Mouse (Mus musculus): Measurements from ENCODE around the gene Rgs7. TPM values are rescaled to one million over a fixed set of nuclear protein-coding genes. Genes with fewer than 3 reads are reported as not detected.
A peak's percentile ranks its signal among the peaks of the same experiment; 100 is the strongest.

Gene Rgs7
- polyA plus RNA-seq, 1 experiment = 90.9 TPM

DNA sequence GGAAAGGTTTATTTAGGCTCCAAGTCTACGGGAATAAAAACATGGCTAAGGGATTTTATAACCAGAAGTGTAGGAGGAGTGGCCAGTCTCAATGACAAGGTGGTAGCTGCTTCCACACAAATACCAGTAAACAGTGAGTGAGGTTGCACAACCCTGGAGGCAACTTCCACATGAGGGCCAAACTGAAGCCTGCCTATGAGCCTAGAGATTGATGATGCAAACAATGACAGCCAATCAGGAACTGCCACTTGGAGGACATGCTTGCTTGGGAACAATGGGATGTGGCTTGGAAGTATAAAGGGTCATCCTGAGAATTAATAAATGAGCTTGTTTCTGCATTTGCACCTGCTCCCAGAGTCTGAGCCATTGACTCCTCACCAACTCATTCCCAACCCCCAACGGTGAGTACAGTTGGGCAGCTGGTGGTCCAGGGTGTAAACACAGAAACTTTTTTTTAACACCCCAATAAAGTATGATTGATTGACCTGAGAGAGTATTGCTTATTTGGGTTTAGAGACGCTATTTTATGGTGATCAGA is 162.3 kb downstream of the Rgs7 start:
- TF ChIP-seq CTCF (IDR thresholded peaks at IDR 0.05; ENCODE audit: extremely low read depth, insufficient read depth, low read length) = no peak
- TF ChIP-seq POLR2A (IDR thresholded peaks at IDR 0.05; ENCODE audit: extremely low read depth, insufficient read depth, low read length) = no peak
- no peak overlapping the region for H3K4me3 ChIP-seq (ENCODE audit: insufficient read depth, low read length)
- H3K4me1 ChIP-seq (ENCODE audit: control insufficient read depth, insufficient read depth, low read length) = no peaks in the 10 kb centered on the region; the same call in 1 of the 2 replicates
- no peak overlapping the region for H3K27ac ChIP-seq (ENCODE audit: insufficient read depth, low read length)

DNA sequence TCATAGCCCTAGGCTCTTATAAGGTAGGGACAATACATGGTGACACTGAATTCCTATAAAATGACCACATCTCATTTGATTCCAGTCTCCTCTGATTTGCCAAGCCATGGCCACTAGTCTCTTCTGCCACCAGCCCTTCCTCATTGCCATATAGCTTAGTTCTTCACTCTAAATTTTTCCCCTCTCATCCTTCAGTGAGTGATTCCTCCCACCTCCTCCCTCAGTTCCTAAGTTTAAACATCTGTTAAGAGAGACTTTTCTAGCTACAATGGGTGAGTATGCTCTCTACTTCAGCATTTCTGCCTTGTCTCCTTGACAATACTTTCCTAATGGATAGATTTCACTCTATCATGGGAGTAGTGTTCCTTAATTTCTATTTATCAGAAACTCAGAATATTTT is 169.5 kb downstream of the Rgs7 start:
- TF ChIP-seq POLR2A (IDR thresholded peaks at IDR 0.05; ENCODE audit: extremely low read depth, insufficient read depth, low read length) = no peak
- TF ChIP-seq CTCF (IDR thresholded peaks at IDR 0.05; ENCODE audit: extremely low read depth, insufficient read depth, low read length) = no peak

DNA sequence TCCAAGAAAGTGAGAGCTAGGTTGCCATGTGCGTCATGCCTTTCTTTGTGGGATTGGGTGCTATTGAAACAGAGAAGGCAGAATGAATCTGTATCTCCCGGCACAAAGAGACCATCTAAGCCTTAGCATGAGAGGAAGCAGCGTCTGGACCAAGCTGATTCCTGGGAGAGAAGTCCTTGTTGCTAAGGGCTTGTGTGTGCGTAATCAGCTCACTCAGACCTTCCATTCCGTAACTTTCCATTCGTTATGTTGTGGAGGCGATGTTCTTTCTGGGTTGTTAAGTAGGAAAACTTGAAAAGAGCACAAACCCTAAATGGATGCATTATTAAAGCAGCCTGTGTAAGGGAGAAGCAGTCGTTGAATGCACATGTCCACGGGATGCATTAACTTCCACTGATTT is 173.1 kb downstream of the Rgs7 start:
- no peak overlapping the region for H3K27ac ChIP-seq (ENCODE audit: insufficient read depth, low read length)
- TF ChIP-seq POLR2A (IDR thresholded peaks at IDR 0.05; ENCODE audit: extremely low read depth, insufficient read depth, low read length) (0 out of 2 replicates have a peak, but pooled peaks have one; percentile 21), CTCF (IDR thresholded peaks at IDR 0.05; ENCODE audit: extremely low read depth, insufficient read depth, low read length) (no peak)

More for the DNA sequence above, 169.5 kb downstream of the Rgs7 start:
- no peaks in the 10 kb centered on the region for H3K4me1 ChIP-seq (ENCODE audit: control insufficient read depth, insufficient read depth, low read length)
- no peak overlapping the region for H3K27ac ChIP-seq (ENCODE audit: insufficient read depth, low read length)
- no peak overlapping the region for H3K4me3 ChIP-seq (ENCODE audit: insufficient read depth, low read length)

DNA sequence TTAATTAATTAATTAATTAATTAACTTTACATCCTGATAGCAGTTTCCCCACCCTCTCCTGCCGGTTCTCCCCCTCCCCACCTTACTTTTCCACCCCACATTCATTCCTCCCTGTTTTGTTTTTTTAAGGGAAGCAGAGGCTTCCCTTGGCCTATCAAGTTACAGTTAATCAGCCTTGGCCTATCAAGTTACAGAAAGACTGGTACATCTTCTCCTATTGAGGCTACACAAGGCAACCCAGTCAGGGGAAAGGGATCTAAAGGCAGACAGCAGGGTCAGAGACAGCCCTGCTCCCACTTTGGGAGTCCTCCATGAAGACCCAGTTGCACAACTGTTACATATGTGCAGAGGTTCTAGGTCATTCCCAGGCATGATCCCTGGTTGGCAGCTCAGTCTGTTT is 175.0 kb downstream of the Rgs7 start:
- Histone ChIP-seq H3K4me3 (ENCODE audit: insufficient read depth, low read length) (no peak overlapping the region), H3K27ac (ENCODE audit: insufficient read depth, low read length) (no peak overlapping the region), H3K4me1 (ENCODE audit: control insufficient read depth, insufficient read depth, low read length) (no peaks in the 10 kb centered on the region)
- TF ChIP-seq POLR2A (IDR thresholded peaks at IDR 0.05; ENCODE audit: extremely low read depth, insufficient read depth, low read length) = no peak
- no peak for TF ChIP-seq CTCF (IDR thresholded peaks at IDR 0.05; ENCODE audit: extremely low read depth, insufficient read depth, low read length)

More for the DNA sequence above, 173.1 kb downstream of the Rgs7 start:
- Histone ChIP-seq H3K4me1 (ENCODE audit: control insufficient read depth, insufficient read depth, low read length) (no peaks in the 10 kb centered on the region), H3K4me3 (ENCODE audit: insufficient read depth, low read length) (no peak overlapping the region)

DNA sequence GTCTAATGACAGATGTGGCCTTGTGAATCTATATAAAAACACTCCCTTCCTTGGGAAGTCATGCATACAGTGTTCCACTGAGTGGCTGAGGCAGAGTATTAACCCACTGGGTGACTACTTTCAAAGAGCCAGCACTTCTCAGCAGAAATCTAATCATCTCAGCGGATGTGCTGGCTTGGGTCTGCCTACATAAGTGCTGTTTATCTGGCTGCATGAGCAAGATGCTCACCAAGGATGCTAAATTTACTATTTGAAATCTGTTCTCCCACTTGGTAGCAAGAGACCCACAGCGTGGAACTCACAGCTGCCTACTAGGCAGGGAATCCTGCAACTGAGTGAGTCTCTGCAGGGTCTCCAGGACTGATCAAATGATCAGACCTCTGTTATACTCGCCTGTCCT is 184.7 kb downstream of the Rgs7 start:
- no peak overlapping the region for H3K4me3 ChIP-seq (ENCODE audit: insufficient read depth, low read length)
- no peak overlapping the region for H3K27ac ChIP-seq (ENCODE audit: insufficient read depth, low read length)
- TF ChIP-seq POLR2A (IDR thresholded peaks at IDR 0.05; ENCODE audit: extremely low read depth, insufficient read depth, low read length) = no peak
- no peak for TF ChIP-seq CTCF (IDR thresholded peaks at IDR 0.05; ENCODE audit: extremely low read depth, insufficient read depth, low read length)
- peaks cover 5% of the 10 kb centered on the region; the same call in 1 of the 2 replicates for H3K4me1 ChIP-seq (ENCODE audit: control insufficient read depth, insufficient read depth, low read length)

DNA sequence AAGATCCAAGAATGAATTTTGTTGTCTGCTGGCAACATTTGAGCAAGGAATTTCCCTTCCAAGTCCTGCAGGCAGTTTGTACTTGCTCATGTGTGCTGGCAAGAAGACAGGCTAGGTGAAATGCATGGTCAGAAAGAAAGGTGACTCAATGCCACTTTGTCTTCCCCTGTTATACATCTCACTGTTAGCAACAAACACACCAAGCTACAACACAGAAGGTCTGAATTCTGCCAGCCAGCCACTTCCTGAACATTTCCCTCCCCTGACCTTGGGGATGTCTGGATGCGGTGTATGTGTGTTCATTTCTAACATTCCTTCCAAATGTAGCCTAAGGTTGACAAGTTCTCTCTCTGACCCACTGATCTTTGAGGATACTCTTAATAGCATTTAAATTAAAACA is 191.4 kb downstream of the Rgs7 start:
- Histone ChIP-seq H3K4me3 (ENCODE audit: insufficient read depth, low read length) (no peak overlapping the region), H3K4me1 (ENCODE audit: control insufficient read depth, insufficient read depth, low read length) (peaks cover 11% of the 10 kb centered on the region), H3K27ac (ENCODE audit: insufficient read depth, low read length) (no peak overlapping the region; the same call in 1 of the 2 replicates)
- TF ChIP-seq POLR2A (IDR thresholded peaks at IDR 0.05; ENCODE audit: extremely low read depth, insufficient read depth, low read length) = no peak
- TF ChIP-seq CTCF (IDR thresholded peaks at IDR 0.05; ENCODE audit: extremely low read depth, insufficient read depth, low read length) = no peak

DNA sequence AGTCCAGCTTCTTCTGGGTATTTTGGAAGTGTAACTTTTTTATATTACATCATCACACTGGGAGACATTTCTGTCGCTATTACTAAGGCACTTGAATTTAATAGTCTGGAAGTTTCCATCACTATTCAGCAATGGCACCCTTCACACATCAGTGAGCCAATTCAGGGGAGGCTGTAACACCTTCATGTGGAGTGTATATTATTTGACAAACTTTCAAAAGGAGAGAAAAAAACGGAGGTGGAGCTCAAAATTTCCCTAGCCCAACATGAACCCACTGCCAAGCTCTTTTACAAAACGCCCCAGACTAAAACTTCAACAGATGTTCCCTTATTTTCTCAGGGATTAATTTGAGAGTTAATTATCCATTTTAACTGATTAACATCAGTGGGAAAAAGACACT is 191.9 kb downstream of the Rgs7 start:
- Histone ChIP-seq H3K4me3 (ENCODE audit: insufficient read depth, low read length) (no peak overlapping the region), H3K27ac (ENCODE audit: insufficient read depth, low read length) (no peak overlapping the region), H3K4me1 (ENCODE audit: control insufficient read depth, insufficient read depth, low read length) (peaks cover 11% of the 10 kb centered on the region)
- no peak for TF ChIP-seq CTCF (IDR thresholded peaks at IDR 0.05; ENCODE audit: extremely low read depth, insufficient read depth, low read length)
- no peak for TF ChIP-seq POLR2A (IDR thresholded peaks at IDR 0.05; ENCODE audit: extremely low read depth, insufficient read depth, low read length)

DNA sequence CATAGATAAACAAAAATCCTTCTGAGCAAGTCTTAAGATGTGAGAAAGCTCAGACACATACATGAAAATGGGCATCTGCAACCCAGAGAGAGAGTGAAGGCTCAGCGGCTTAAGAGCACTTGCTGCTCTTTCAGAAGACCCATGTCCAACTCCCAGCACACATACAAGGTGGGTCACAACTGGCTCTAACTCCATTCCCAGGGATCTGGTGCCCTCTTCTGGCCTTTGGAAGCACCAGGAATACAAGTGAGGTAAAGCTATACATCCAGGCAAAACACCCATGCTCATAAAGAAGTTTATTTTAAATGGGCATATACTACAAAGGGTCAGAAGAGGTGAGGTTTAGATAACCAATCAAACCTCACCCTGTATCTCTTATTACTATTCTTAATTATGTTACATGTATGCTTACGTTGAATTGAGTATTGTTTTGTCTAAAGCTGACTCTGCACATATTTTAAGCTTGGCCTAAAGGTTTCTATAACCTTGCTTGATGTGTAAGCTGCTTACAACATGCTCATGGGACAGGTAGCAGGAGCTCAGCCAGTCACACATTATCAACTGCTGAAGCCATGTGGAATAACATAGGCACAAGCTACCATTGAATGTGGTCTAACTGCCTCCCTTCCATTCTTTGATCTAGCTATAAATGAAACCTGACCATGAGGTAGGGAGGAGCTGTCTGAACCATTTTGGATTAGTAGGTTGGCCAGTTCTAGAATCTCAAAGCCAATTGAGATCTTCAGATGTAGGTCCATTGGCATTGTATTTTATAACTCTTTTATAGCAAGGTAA is 192.5 kb downstream of the Rgs7 start:
- peaks cover 11% of the 10 kb centered on the region for H3K4me1 ChIP-seq (ENCODE audit: control insufficient read depth, insufficient read depth, low read length)
- H3K27ac ChIP-seq (ENCODE audit: insufficient read depth, low read length) = peak overlapping the region; percentile 45
- no peak overlapping the region for H3K4me3 ChIP-seq (ENCODE audit: insufficient read depth, low read length)
- TF ChIP-seq POLR2A (IDR thresholded peaks at IDR 0.05; ENCODE audit: extremely low read depth, insufficient read depth, low read length) (no peak), CTCF (IDR thresholded peaks at IDR 0.05; ENCODE audit: extremely low read depth, insufficient read depth, low read length) (no peak)

DNA sequence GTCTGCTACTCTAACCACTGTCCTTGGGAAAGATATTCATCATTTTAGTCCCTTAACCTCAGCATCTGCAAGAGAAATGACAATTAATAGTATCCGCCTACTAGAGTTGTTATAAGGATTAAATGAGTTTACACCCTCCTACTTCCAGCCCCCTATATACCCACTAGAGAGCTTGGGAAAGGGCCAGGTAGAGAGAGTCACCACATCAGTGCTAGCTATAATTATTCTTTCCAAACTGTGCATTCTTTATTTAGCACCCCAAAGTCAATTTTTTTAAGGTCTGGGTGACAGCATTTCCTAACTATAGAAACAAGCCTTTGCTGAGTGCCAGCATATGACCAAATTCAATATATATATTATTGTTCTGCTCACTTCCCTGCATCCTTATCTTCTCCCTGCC is 195.4 kb downstream of the Rgs7 start:
- TF ChIP-seq POLR2A (IDR thresholded peaks at IDR 0.05; ENCODE audit: extremely low read depth, insufficient read depth, low read length) = no peak
- no peak for TF ChIP-seq CTCF (IDR thresholded peaks at IDR 0.05; ENCODE audit: extremely low read depth, insufficient read depth, low read length)

DNA sequence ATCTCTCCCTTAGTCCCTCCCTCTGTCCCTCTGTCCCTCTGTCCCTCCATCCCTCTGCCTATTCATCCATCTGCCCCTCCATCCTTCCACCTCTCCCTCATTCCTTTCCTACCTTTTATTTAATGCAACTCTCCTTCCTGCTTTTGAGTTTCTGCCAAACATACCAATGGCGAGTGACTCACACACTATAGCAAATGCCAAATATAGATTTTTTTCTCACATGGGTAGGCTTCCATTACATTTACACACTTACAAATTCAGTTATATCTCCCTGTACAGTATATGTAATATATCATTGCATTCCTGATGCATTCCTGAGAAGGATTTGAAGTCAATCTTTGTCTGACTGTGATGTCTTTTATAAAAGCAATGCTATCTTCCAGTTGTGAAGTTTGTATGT is 202.2 kb downstream of the Rgs7 start:
- no peak overlapping the region for H3K4me3 ChIP-seq (ENCODE audit: insufficient read depth, low read length)
- no peak for TF ChIP-seq CTCF (IDR thresholded peaks at IDR 0.05; ENCODE audit: extremely low read depth, insufficient read depth, low read length)
- no peak for TF ChIP-seq POLR2A (IDR thresholded peaks at IDR 0.05; ENCODE audit: extremely low read depth, insufficient read depth, low read length)
- H3K27ac ChIP-seq (ENCODE audit: insufficient read depth, low read length) = no peak overlapping the region
- peaks cover 2% of the 10 kb centered on the region for H3K4me1 ChIP-seq (ENCODE audit: control insufficient read depth, insufficient read depth, low read length)

More for the DNA sequence above, 195.4 kb downstream of the Rgs7 start:
- no peak overlapping the region for H3K4me3 ChIP-seq (ENCODE audit: insufficient read depth, low read length)
- peaks cover 10% of the 10 kb centered on the region for H3K4me1 ChIP-seq (ENCODE audit: control insufficient read depth, insufficient read depth, low read length)
- H3K27ac ChIP-seq (ENCODE audit: insufficient read depth, low read length) = peak overlapping the region; percentile 81

Data from cortical plate, adult 2 months (tissue).